Mouse (Mus musculus) limb, embryonic 11.5 days (tissue): ENCODE data around the gene Bend6. TPM values are rescaled to one million over a fixed set of nuclear protein-coding genes. Genes with fewer than 3 reads are reported as not detected.

Source experiments
- ATAC-seq: fragments of 200-750 bp; cut with Nextera tagmentation; 2 replicates; pipeline ENCODE4 v1.8.0; 2017; ENCODE audit warnings: low read depth; ENCODE audit not compliant: insufficient number of reproducible peaks, low FRiP score, low TSS enrichment
- DNase-seq: peaks from one replicate; pipeline ENCODE4 v3.0.0-alpha.2; 2015; ENCODE audit warnings: low spot score
- H3K27ac ChIP-seq: fragments of 300-500 bp; sonication (generic); replicated peaks from 2 replicates; pipeline ENCODE4 v1.5.1; 2014; ENCODE audit warnings: low read depth, mild to moderate bottlenecking, low read length
- H3K27me3 ChIP-seq: fragments of 300-500 bp; sonication (generic); 2 replicates; pipeline ENCODE4 v1.6.1; 2014; ENCODE audit warnings: mild to moderate bottlenecking, low read length, mixed read lengths; ENCODE audit not compliant: control insufficient read depth, insufficient read depth
- H3K36me3 ChIP-seq: fragments of 300-500 bp; sonication (generic); 2 replicates; pipeline ENCODE4 v1.6.1; 2014; ENCODE audit warnings: mild to moderate bottlenecking, low read length, moderate library complexity, mixed read lengths; ENCODE audit not compliant: control insufficient read depth, insufficient read depth
- H3K4me1 ChIP-seq: fragments of 300-500 bp; sonication (generic); 2 replicates; pipeline ENCODE4 v1.6.1; 2014; ENCODE audit warnings: low read length, mixed read lengths; ENCODE audit not compliant: control insufficient read depth, insufficient read depth
- H3K4me2 ChIP-seq: fragments of 300-500 bp; sonication (generic); 2 replicates; pipeline ENCODE4 v1.6.1; 2014; ENCODE audit warnings: low read depth, mild to moderate bottlenecking, moderate library complexity; ENCODE audit not compliant: severe bottlenecking
- H3K4me3 ChIP-seq: fragments of 300-500 bp; sonication (generic); 2 replicates; pipeline ENCODE4 v1.5.1; 2014; ENCODE audit warnings: low read depth, low read length
- H3K9ac ChIP-seq: fragments of 300-500 bp; sonication (generic); 2 replicates; pipeline ENCODE4 v1.6.1; 2014; ENCODE audit warnings: mild to moderate bottlenecking, low read length
- H3K9me3 ChIP-seq: fragments of 300-500 bp; sonication (generic); 2 replicates; pipeline ENCODE4 v1.6.1; 2016; ENCODE audit warnings: low read length; ENCODE audit not compliant: control insufficient read depth
- WGBS: fragments of 180-500 bp; shearing (Covaris S2); extraction: QIAGEN DNeasy Blood & Tissue Kit; methylation state at CpG from one replicate; pipeline ENCODE4 v1.1.7; 2014; 5-methylcytosine and 5-hydroxymethylcytosine counted together
- polyA plus RNA-seq: library from polyadenylated mRNA; unstranded; fragments of >200 nt; fragmentation: Nextera tagmentation; extraction: Ambion mirVana; gene quantifications from 2 replicates; pipeline ENCODE4 v1.2.1, GENCODE M21; 2014

Gene Bend6
- polyA plus RNA-seq, 1 experiment from 2014 or later, result 1.5 TPM

GRCm38 (mm10) chr1:33922975-33923374, 15.4 kb upstream of the Bend6 start:
- no peaks in the 10 kb centered on the region for H3K36me3 ChIP-seq
- H3K4me2 ChIP-seq, result no peak overlapping the region
- 77% methylated on average over 7 of the region's 7 CpGs for WGBS
- ATAC-seq (no peak), DNase-seq (no peak)
- no peak overlapping the region for H3K4me3 ChIP-seq
- H3K4me1 ChIP-seq, result no peaks in the 10 kb centered on the region
- H3K9ac ChIP-seq, result no peak overlapping the region
- no peaks in the 10 kb centered on the region for H3K27me3 ChIP-seq
- no peak overlapping the region for H3K27ac ChIP-seq
- no peaks in the 10 kb centered on the region for H3K9me3 ChIP-seq

- no peak overlapping the region for H3K27ac ChIP-seq
- H3K4me1 ChIP-seq, result no peaks in the 10 kb centered on the region
- H3K27me3 ChIP-seq, result no peaks in the 10 kb centered on the region
- ATAC-seq (no peak), DNase-seq (no peak)
- H3K4me2 ChIP-seq, result no peak overlapping the region
- no peak overlapping the region for H3K4me3 ChIP-seq
- 87% methylated on average over 5 of the region's 5 CpGs for WGBS
- H3K9ac ChIP-seq, result no peak overlapping the region
- H3K36me3 ChIP-seq, result no peaks in the 10 kb centered on the region
- no peaks in the 10 kb centered on the region for H3K9me3 ChIP-seq
Observed at GRCm38 (mm10) chr1:33916554-33916953, 8.9 kb upstream of the Bend6 start.

- Histone ChIP-seq H3K27me3 (peaks cover 12% of the 10 kb centered on the region), H3K27ac (no peak overlapping the region), H3K4me2 (no peak overlapping the region), H3K4me1 (no peaks in the 10 kb centered on the region), H3K4me3 (no peak overlapping the region), H3K9me3 (no peaks in the 10 kb centered on the region), H3K9ac (no peak overlapping the region), H3K36me3 (no peaks in the 10 kb centered on the region)
- DNase-seq (no peak), ATAC-seq (no peak)
- WGBS, result 77% methylated on average over 8 of the region's 8 CpGs
Observed at GRCm38 (mm10) chr1:33911589-33911988, 4.0 kb upstream of the Bend6 start.

- no peaks in the 10 kb centered on the region for H3K4me1 ChIP-seq
- H3K4me2 ChIP-seq, result peak within 1 kb of the TSS; percentile 97
- H3K27ac ChIP-seq, result no peak within 1 kb of the TSS
- DNase-seq, result peak; percentile 54
- H3K4me3 ChIP-seq, result peak within 1 kb of the TSS; percentile 52
- no peaks in the 10 kb centered on the region for H3K36me3 ChIP-seq
- 0 out of 2 replicates have a peak, but pooled peaks have one; percentile 29 for ATAC-seq
- peaks cover 18% of the 10 kb centered on the region for H3K27me3 ChIP-seq
- H3K9ac ChIP-seq, result peak within 1 kb of the TSS; percentile 60
- H3K9me3 ChIP-seq, result no peaks in the 10 kb centered on the region
- WGBS, result 3% methylated on average over 36 of the region's 44 CpGs
Observed at GRCm38 (mm10) chr1:33908191-33908962, 761 bp upstream of the Bend6 start, which contains the start of gene Dst. TSS of gene Dst (plus strand) at chr1:33908225.

- ATAC-seq (peak; percentile 31; the same call in 1 of the 2 replicates), DNase-seq (peak; percentile 49)
- no peak overlapping the region; the same call in 1 of the 2 replicates for H3K9ac ChIP-seq
- H3K9me3 ChIP-seq, result no peaks in the 10 kb centered on the region
- 1% methylated on average over 20 of the region's 20 CpGs for WGBS
- H3K27ac ChIP-seq, result no peak overlapping the region
- H3K27me3 ChIP-seq, result peaks cover 18% of the 10 kb centered on the region
- peak overlapping the region; percentile 97 for H3K4me2 ChIP-seq
- peak overlapping the region; percentile 52 for H3K4me3 ChIP-seq
- no peaks in the 10 kb centered on the region for H3K4me1 ChIP-seq
- H3K36me3 ChIP-seq, result no peaks in the 10 kb centered on the region
Observed at GRCm38 (mm10) chr1:33906927-33907326, 689 bp downstream of the Bend6 start.

GRCm38 (mm10) chr1:33906216-33906615, 1.4 kb downstream of the Bend6 start:
- Histone ChIP-seq H3K4me1 (no peaks in the 10 kb centered on the region), H3K36me3 (no peaks in the 10 kb centered on the region), H3K4me3 (no peak overlapping the region), H3K27me3 (peaks cover 18% of the 10 kb centered on the region), H3K9me3 (no peaks in the 10 kb centered on the region), H3K9ac (no peak overlapping the region), H3K4me2 (no peak overlapping the region), H3K27ac (no peak overlapping the region)
- DNase-seq (no peak), ATAC-seq (no peak)
- WGBS, result 36% methylated on average over 10 of the region's 10 CpGs

GRCm38 (mm10) chr1:33903587-33903986, 4.0 kb downstream of the Bend6 start:
- ATAC-seq, result no peak
- Histone ChIP-seq H3K27me3 (peaks cover 12% of the 10 kb centered on the region), H3K27ac (no peak overlapping the region), H3K4me2 (peak overlapping the region; percentile 4; the same call in 1 of the 2 replicates), H3K36me3 (no peaks in the 10 kb centered on the region), H3K4me1 (no peaks in the 10 kb centered on the region), H3K9ac (no peak overlapping the region), H3K9me3 (no peaks in the 10 kb centered on the region), H3K4me3 (no peak overlapping the region)
- DNase-seq, result no peak
- WGBS, result 36% methylated on average over 9 of the region's 9 CpGs

- 84% methylated on average over 8 of the region's 8 CpGs for WGBS
- no peak for DNase-seq
- H3K4me3 ChIP-seq, result no peak overlapping the region
- H3K27ac ChIP-seq, result no peak overlapping the region
- no peak overlapping the region for H3K4me2 ChIP-seq
- no peak overlapping the region for H3K9ac ChIP-seq
- H3K36me3 ChIP-seq, result no peaks in the 10 kb centered on the region
- ATAC-seq, result no peak
- no peaks in the 10 kb centered on the region for H3K9me3 ChIP-seq
- no peaks in the 10 kb centered on the region for H3K27me3 ChIP-seq
- H3K4me1 ChIP-seq, result no peaks in the 10 kb centered on the region
Observed at GRCm38 (mm10) chr1:33900175-33900574, 7.4 kb downstream of the Bend6 start.
